ENCODE assay signal across 8 mouse cellular contexts in the genomic region with DNA sequence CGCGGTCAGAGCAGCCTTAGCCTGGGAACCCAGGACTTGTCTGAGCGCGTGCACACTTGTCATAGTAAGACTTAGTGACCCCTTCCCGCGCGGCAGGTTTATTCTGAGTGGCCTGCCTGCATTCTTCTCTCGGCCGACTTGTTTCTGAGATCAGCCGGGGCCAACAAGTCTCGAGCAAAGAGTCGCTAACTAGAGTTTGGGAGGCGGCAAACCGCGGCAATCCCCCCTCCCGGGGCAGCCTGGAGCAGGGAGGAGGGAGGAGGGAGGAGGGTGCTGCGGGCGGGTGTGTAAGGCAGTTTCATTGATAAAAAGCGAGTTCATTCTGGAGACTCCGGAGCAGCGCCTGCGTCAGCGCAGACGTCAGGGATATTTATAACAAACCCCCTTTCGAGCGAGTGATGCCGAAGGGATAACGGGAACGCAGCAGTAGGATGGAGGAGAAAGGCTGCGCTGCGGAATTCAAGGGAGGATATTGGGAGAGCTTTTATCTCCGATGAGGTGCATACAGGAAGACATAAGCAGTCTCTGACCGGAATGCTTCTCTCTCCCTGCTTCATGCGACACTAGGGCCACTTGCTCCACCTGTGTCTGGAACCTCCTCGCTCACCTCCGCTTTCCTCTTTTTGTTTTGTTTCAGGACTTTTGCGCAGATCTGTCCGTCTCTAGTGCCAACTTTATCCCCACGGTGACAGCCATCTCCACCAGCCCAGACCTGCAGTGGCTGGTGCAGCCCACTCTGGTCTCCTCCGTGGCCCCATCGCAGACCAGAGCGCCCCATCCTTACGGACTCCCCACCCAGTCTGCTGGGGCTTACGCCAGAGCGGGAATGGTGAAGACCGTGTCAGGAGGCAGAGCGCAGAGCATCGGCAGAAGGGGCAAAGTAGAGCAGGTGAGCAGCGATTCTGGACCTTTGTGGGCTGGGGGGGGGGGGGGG. TPM values are rescaled to one million over a fixed set of nuclear protein-coding genes. Genes with fewer than 3 reads are reported as not detected.
DNase-seq lines count a peak whose midpoint lies in the region; ATAC-seq and TF ChIP-seq lines count a peak whose summit lies in the region.

No protein-coding gene starts in this region.

- no peak for ATAC-seq in embryonic facial prominence, embryonic 13.5 days (ENCODE audit: insufficient number of reproducible peaks, insufficient read depth, low FRiP score, low TSS enrichment, low read depth)
- peak; percentile 26 for ATAC-seq in heart, embryonic 12.5 days (ENCODE audit: insufficient number of reproducible peaks, low FRiP score)
- peak; percentile 45 for ATAC-seq in liver, embryonic 14.5 days (ENCODE audit: insufficient read depth)
- ATAC-seq in neural tube, embryonic 12.5 days (ENCODE audit: low FRiP score, low read depth), result peak; percentile 45; the same call in 1 of the 2 replicates

- no peaks in the 10 kb centered on the region for H3K79me3 ChIP-seq in C2C12 (ENCODE audit: low read depth)

- peak overlapping the region; percentile 78; the same call in 1 of the 2 replicates for H3K27ac ChIP-seq in embryonic facial prominence, embryonic 13.5 days
- H3K27ac ChIP-seq in heart, embryonic 12.5 days (ENCODE audit: poor library complexity, severe bottlenecking), result peak overlapping the region; percentile 90
- peak overlapping the region; percentile 67; the same call in 1 of the 2 replicates for H3K27ac ChIP-seq in liver, embryonic 14.5 days
- no peak overlapping the region for H3K27ac ChIP-seq in neural tube, embryonic 12.5 days

- no peaks in the 10 kb centered on the region for H3K36me3 ChIP-seq in C2C12 (ENCODE audit: control insufficient read depth, insufficient read depth)
- no peaks in the 10 kb centered on the region for H3K36me3 ChIP-seq in embryonic facial prominence, embryonic 13.5 days
- H3K36me3 ChIP-seq in heart, embryonic 12.5 days, result peaks cover 5% of the 10 kb centered on the region; the same call in 1 of the 2 replicates
- H3K36me3 ChIP-seq in liver, embryonic 14.5 days (replicated peaks; ENCODE audit: control insufficient read depth, insufficient read depth, low read depth), result no peaks in the 10 kb centered on the region
- no peaks in the 10 kb centered on the region for H3K36me3 ChIP-seq in neural tube, embryonic 12.5 days

- H3K4me3 ChIP-seq in C2C12 (ENCODE audit: insufficient read depth, poor library complexity, severe bottlenecking), result peak overlapping the region; percentile 44
- H3K4me3 ChIP-seq in embryonic facial prominence, embryonic 13.5 days, result peak overlapping the region; percentile 53
- H3K4me3 ChIP-seq in heart, embryonic 12.5 days, result peak overlapping the region; percentile 61
- H3K4me3 ChIP-seq in liver, embryonic 14.5 days (ENCODE audit: insufficient read depth in 1 of 2, low read depth in 2 of 2, low read length in 2 of 2), result peak overlapping the region; percentile 65 to 75
- H3K4me3 ChIP-seq in neural tube, embryonic 12.5 days, result peak overlapping the region; percentile 55

- DNase-seq in adrenal gland, adult 2 months, result peak; percentile 79
- DNase-seq in kidney, postnatal 25 days, result peak; percentile 29 to 69
- peak in 1 of 3 experiments; percentile 39 for DNase-seq in liver, embryonic 14.5 days (ENCODE audit: low read depth in 3 of 3, low spot score in 3 of 3)
- peak; percentile 44 to 61 for DNase-seq in thymus, postnatal 36 days

- H3K9ac ChIP-seq in embryonic facial prominence, embryonic 13.5 days, result peak overlapping the region; percentile 71
- peak overlapping the region; percentile 78 for H3K9ac ChIP-seq in heart, embryonic 12.5 days
- peak overlapping the region; percentile 65 for H3K9ac ChIP-seq in liver, embryonic 14.5 days (replicated peaks)
- peak overlapping the region; percentile 57 for H3K9ac ChIP-seq in neural tube, embryonic 12.5 days

- H3K9me3 ChIP-seq in embryonic facial prominence, embryonic 13.5 days, result no peaks in the 10 kb centered on the region
- H3K9me3 ChIP-seq in heart, embryonic 12.5 days (replicated peaks), result no peaks in the 10 kb centered on the region
- H3K9me3 ChIP-seq in liver, embryonic 14.5 days (ENCODE audit: control insufficient read depth, low read length), result no peaks in the 10 kb centered on the region
- H3K9me3 ChIP-seq in neural tube, embryonic 12.5 days, result no peaks in the 10 kb centered on the region

- peaks cover 41% of the 10 kb centered on the region for H3K4me1 ChIP-seq in embryonic facial prominence, embryonic 13.5 days
- H3K4me1 ChIP-seq in heart, embryonic 12.5 days (replicated peaks), result peaks cover 41% of the 10 kb centered on the region
- H3K4me1 ChIP-seq in liver, embryonic 14.5 days (replicated peaks; ENCODE audit: control insufficient read depth in 2 of 2, insufficient read depth in 2 of 2, low read length in 1 of 2), result peaks cover 23 to 25% of the 10 kb centered on the region in 2 experiments
- H3K4me1 ChIP-seq in neural tube, embryonic 12.5 days, result peaks cover 41% of the 10 kb centered on the region

- H3K27me3 ChIP-seq in C2C12 (ENCODE audit: control insufficient read depth, insufficient read depth, insufficient read length), result no peaks in the 10 kb centered on the region
- H3K27me3 ChIP-seq in embryonic facial prominence, embryonic 13.5 days, result peaks cover 41% of the 10 kb centered on the region
- peaks cover 6% of the 10 kb centered on the region; the same call in 1 of the 2 replicates for H3K27me3 ChIP-seq in heart, embryonic 12.5 days (replicated peaks)
- H3K27me3 ChIP-seq in liver, embryonic 14.5 days (ENCODE audit: control insufficient read depth, insufficient read depth, low read length), result peaks cover 54% of the 10 kb centered on the region
- H3K27me3 ChIP-seq in neural tube, embryonic 12.5 days (replicated peaks), result peaks cover 28% of the 10 kb centered on the region

- H3K79me2 ChIP-seq in C2C12 (ENCODE audit: control insufficient read depth, insufficient read depth), result no peaks in the 10 kb centered on the region

- no peak for TF ChIP-seq CTCF in C2C12 (IDR thresholded peaks at IDR 0.05; ENCODE audit: control insufficient read depth, insufficient read depth, insufficient read length)
- no peak for TF ChIP-seq CTCF in liver, embryonic 14.5 days (IDR thresholded peaks at IDR 0.05; ENCODE audit: low read depth)

- H3ac ChIP-seq in C2C12 (ENCODE audit: control insufficient read depth, insufficient read length, low read depth), result peak overlapping the region; percentile 49

- TF ChIP-seq EP300 in liver, embryonic 14.5 days (IDR thresholded peaks at IDR 0.05; ENCODE audit: low read depth), result no peak

- H3K4me2 ChIP-seq in embryonic facial prominence, embryonic 13.5 days, result peak overlapping the region; percentile 99
- H3K4me2 ChIP-seq in heart, embryonic 12.5 days, result peak overlapping the region; percentile 93
- H3K4me2 ChIP-seq in liver, embryonic 14.5 days (ENCODE audit: low read depth), result peak overlapping the region; percentile 97
- H3K4me2 ChIP-seq in neural tube, embryonic 12.5 days (replicated peaks), result peak overlapping the region; percentile 96

- under 1% methylated on average over 49 of the region's 49 CpGs for WGBS in embryonic facial prominence, embryonic 13.5 days
- WGBS in heart, embryonic 12.5 days, result 1% methylated on average over 49 of the region's 49 CpGs
- WGBS in liver, embryonic 14.5 days (ENCODE audit: insufficient replicate concordance), result 1% methylated on average over 49 of the region's 49 CpGs
- under 1% methylated on average over 49 of the region's 49 CpGs for WGBS in neural tube, embryonic 12.5 days

TF ChIP-seq in C2C12, 6 proteins besides CTCF, POLR2A, EP300 and RAD21:
- TF ChIP-seq FOSL1 (IDR thresholded peaks at IDR 0.05; ENCODE audit: insufficient read depth, low read length, poor library complexity, severe bottlenecking) (no peak), USF1 (IDR thresholded peaks at IDR 0.05; ENCODE audit: low read depth) (no peak), CEBPB (IDR thresholded peaks at IDR 0.05; ENCODE audit: low read depth) (no peak), MYOD1 (IDR thresholded peaks at IDR 0.05; ENCODE audit: control insufficient read depth, insufficient read length, low read depth) (no peak), MYOG (IDR thresholded peaks at IDR 0.05; ENCODE audit: control insufficient read depth, extremely low read depth, insufficient read length) (no peak), MAX (IDR thresholded peaks at IDR 0.05) (no peak)

RNA-seq across cellular contexts. Expression of a gene that starts 0.9 kb away (rescaled TPM):
- 2.7 TPM for polyA plus RNA-seq in C2C12 (2012; fragmentation: generic; extraction: Trizol)
- 10 to 100 TPM in 1 of 2 experiments, 1 to 10 TPM in 1; 3.1 to 16.7 TPM for total RNA-seq in adrenal gland, adult 2 months (2021)
- polyA plus RNA-seq in adrenal gland, adult 2 months (2012; rRNA removed), result 3.9 and 4.9 TPM in 2 replicates
- 5.2 and 7.3 TPM in 2 replicates for polyA plus RNA-seq in embryonic facial prominence, embryonic 13.5 days (2015; fragmentation: Nextera tagmentation; extraction: Ambion mirVana)
- 5.9 and 8.1 TPM in 2 replicates for polyA plus RNA-seq in heart, embryonic 12.5 days (2016; fragmentation: Nextera tagmentation; extraction: Ambion mirVana)
- polyA plus RNA-seq in liver, embryonic 14.5 days (2012; rRNA removed), result 0.79 and 0.83 TPM in 2 replicates
- 0.61 and 0.71 TPM in 2 replicates for polyA plus RNA-seq in liver, embryonic 14.5 days (2014; fragmentation: Nextera tagmentation; extraction: Ambion mirVana)
- 1.2 and 2.2 TPM in 2 replicates for polyA plus RNA-seq in neural tube, embryonic 12.5 days (2016; fragmentation: Nextera tagmentation; extraction: Ambion mirVana)
